Mouse (Mus musculus): Measurements from ENCODE around the gene Emc10. TPM values are rescaled to one million over a fixed set of nuclear protein-coding genes. Genes with fewer than 3 reads are reported as not detected.

Emc10 gene
- total RNA-seq, 2 experiments from 2014 or later, result 145 to 164 TPM

DNA sequence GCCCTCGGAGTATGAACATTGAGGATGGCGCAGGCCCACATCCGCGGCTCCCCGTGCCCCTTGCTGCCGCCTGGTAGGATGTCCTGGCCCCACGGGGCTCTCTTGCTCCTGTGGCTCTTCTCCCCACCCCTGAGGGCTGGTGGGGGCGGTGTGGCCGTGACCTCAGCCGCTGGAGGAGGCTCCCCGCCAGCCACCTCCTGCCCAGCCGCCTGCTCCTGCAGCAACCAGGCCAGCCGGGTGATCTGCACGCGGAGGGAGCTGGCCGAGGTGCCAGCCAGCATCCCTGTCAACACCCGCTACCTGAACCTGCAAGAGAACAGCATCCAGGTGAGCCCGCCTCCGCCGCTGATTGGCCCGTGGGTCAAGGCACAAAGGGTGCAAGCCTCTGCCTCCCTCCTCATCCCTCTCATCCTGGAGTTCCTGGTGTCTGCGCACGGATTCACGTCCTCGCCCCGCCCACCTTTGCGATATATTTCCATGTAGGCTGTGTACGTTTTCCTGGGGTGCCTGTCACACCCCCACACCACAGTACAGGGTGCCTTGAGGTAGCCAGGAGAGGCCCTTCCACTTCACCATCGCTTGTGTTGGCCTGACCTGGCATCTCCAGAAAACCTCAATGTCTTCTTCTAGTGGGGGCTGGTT, 51.3 kb downstream of the Emc10 start:
- intact Hi-C loops (cut with DNase I), result loop anchor here (2.0 kb wide), 1 partner anchor 18 kb away; no protein-coding TSS in a partner anchor
- no peak for DNase-seq (ENCODE audit: low spot score in 2 of 2)

GRCm38 (mm10) chr7:44443268-44444173, 52.8 kb downstream of the Emc10 start:
- intact Hi-C loops (cut with DNase I), result loop anchor here (2.0 kb wide), 1 partner anchor 19 kb away; no protein-coding TSS in a partner anchor
- peak in 1 of 2 experiments; percentile 53 for DNase-seq (ENCODE audit: low spot score in 2 of 2)

DNA sequence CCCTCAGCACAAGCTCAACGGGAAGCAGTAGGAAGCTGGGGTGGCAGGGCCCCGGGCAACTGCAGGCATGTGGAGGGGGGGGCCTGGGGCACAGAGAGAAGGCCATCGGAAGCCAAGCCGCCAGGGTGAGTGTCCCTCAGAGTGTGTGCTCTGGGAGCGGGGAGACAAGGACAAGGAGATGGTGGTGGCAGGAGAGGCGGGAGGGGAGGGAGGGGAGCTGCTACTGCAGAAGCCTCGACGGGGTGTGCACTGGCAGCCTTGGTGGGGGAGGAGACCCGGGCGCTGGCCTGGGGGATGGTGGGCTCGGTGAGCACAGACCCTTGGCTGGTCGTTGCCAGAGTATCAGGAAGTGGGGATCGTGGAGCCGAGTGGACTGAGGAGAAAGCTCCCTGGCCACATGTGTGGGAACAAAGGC, 53.9 kb downstream of the Emc10 start:
- intact Hi-C loops (cut with DNase I), result no loop called here
- peak in 1 of 2 experiments; percentile 41 for DNase-seq (ENCODE audit: low spot score in 2 of 2)

DNA sequence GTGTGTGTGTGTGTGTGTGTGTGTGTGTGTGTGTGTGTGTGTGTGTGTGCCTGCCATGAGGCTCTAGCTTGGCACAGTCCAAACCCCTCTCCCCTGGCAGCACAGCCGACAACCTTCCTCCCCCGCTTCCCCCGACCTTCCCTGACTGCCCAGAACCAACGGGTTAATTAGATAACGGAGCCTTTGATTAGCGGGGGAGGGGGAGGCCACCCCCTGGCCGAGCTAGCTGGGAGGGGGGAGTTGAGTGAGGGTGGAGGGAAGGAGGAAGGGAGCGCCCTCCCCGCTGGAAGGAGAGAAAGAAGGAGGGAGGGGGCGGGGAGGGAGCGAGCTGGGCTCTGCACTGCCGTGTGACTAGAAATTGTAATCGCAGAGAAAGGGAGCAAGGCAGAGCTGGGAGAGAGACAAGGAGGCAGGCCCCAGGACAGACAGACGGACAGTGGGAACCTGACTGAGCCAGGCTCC, 54.6 kb downstream of the Emc10 start:
- intact Hi-C loops (cut with DNase I), result no loop called here
- DNase-seq (ENCODE audit: low spot score in 2 of 2), result peak; percentile 70 to 80

DNA sequence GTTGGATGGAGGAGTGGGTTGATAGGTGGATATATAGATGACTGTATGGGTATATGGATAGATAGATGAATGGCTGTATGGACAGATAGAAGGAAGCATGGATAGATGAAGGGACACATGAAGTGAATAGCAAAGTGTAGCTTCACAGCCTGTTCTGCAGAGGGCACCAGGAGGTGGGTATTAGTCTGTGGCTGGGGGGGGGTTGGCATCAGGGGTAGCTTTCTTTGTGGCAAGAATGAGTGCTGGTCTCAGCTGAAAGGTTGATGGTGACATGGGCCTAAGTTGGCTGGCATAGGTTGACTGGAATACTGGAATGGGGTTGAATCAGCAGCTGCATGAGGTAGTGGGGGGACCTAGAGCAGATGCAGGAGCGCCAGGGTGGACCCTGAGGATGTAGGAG, 55.1 kb downstream of the Emc10 start:
- no peak for DNase-seq (ENCODE audit: low spot score in 2 of 2)
- intact Hi-C loops (cut with DNase I), result no loop called here

DNA sequence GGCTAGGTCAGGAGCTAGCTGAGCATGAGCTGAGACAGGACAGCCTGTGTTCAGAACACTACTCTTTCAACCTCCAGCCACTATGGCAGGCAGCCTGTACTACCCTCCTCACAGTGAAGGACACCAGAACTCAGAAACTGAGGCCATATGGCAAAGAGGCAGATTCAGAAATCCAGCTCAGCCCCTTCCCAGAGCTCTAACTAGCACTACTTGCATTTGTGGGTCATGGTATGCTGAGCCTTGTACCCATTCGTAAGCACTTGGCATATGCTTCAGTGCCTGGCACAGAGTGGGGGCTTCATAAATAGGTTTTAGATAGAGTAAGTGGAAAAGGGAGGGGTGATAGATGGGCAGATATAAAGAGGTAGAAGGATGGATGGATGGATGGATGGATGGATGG, 55.9 kb downstream of the Emc10 start:
- intact Hi-C loops (cut with DNase I), result no loop called here
- DNase-seq (ENCODE audit: low spot score in 2 of 2), result no peak

Small RNA genes within 50 kb of the gene (microRNA-seq; reads per million reads assigned to microRNA genes)
- gene Mir7052 (2.4 reads per million in 2 experiments), gene Mir7053 (0 to 1.0 reads per million in 2 experiments)

Other genes with a start within 250 kb of the Emc10 start
- 1 to 10 TPM; 1.5 to 2.0 TPM for gene 1700028J19Rik, start 249.8 kb downstream of the Emc10 start, total RNA-seq (2021)
- 10 to 100 TPM; 88.7 to 94.1 TPM for gene 2410002F23Rik, start 249.8 kb downstream of the Emc10 start, total RNA-seq (2021)
- not detected for gene Acp4, start 239.2 kb downstream of the Emc10 start, total RNA-seq (2021)
- not detected for gene Gm15517, start 235.1 kb downstream of the Emc10 start, total RNA-seq (2021)
- 1 to 10 TPM; 2.6 to 3.6 TPM for gene Clec11a, start 189.6 kb downstream of the Emc10 start, total RNA-seq (2021)
- gene Shank1, start 186.3 kb downstream of the Emc10 start, total RNA-seq (2021), result 100 to 1,000 TPM; 512 to 537 TPM
- gene Syt3, start 112.4 kb downstream of the Emc10 start, total RNA-seq (2021), result 10 to 100 TPM; 77.1 to 81.9 TPM
- 1 to 10 TPM; 2.3 TPM for gene 1700008O03Rik, start 110.7 kb downstream of the Emc10 start, total RNA-seq (2021)
- gene Lrrc4b, start 67.5 kb downstream of the Emc10 start, total RNA-seq (2021), result 100 to 1,000 TPM; 269 to 330 TPM
- gene Aspdh, start 31.1 kb downstream of the Emc10 start, total RNA-seq (2021), result 10 to 100 TPM; 11.2 to 13.4 TPM
- gene Josd2, start 28.5 kb downstream of the Emc10 start, total RNA-seq (2021), result 10 to 100 TPM; 60.6 to 63.2 TPM
- gene Fam71e1, start 52 bp upstream of the Emc10 start, total RNA-seq (2021), result 10 to 100 TPM; 26.5 to 32.5 TPM
- gene Mybpc2, start 28.1 kb upstream of the Emc10 start, total RNA-seq (2021), result under 1 TPM in 1 of 2 experiments, not detected in 1; 0.30 TPM
- gene Spib, start 35.5 kb upstream of the Emc10 start, total RNA-seq (2021), result under 1 TPM in 1 of 2 experiments, not detected in 1; 0.15 TPM
- 1 to 10 TPM; 4.2 to 7.0 TPM for gene Pold1, start 52.3 kb upstream of the Emc10 start, total RNA-seq (2021)
- 10 to 100 TPM; 51.0 to 60.7 TPM for gene Nr1h2, start 57.4 kb upstream of the Emc10 start, total RNA-seq (2021)
- not detected for gene Napsa, start 75.9 kb upstream of the Emc10 start, total RNA-seq (2021)
- 10 to 100 TPM; 74.2 to 75.5 TPM for gene Kcnc3, start 94.1 kb upstream of the Emc10 start, total RNA-seq (2021)
- gene Myh14, start 174.3 kb upstream of the Emc10 start, total RNA-seq (2021), result 10 to 100 TPM in 1 of 2 experiments, 1 to 10 TPM in 1; 8.8 to 14.5 TPM
- not detected for gene Izumo2, start 212.2 kb upstream of the Emc10 start, total RNA-seq (2021)